Mouse (Mus musculus) midbrain, postnatal 0 days (tissue): ENCODE data around the gene Mlec. TPM values are rescaled to one million over a fixed set of nuclear protein-coding genes. Genes with fewer than 3 reads are reported as not detected.
"Not testable (repeated sequence)": the region's sequence is repeated elsewhere in the genome, so short reads cannot be mapped to it uniquely, and the experiment has no call there.

ENCODE experiments used
- ATAC-seq: fragments of 200-750 bp; cut with Nextera tagmentation; 2 replicates; pipeline ENCODE4 v1.8.0; 2017; ENCODE audit warnings: moderate number of reproducible peaks, mild to moderate bottlenecking, moderate TSS enrichment, moderate library complexity; ENCODE audit not compliant: low FRiP score
- DNase-seq: peaks from one replicate; pipeline ENCODE4 v3.0.0-alpha.2; 2015; ENCODE audit warnings: low spot score
- H3K27ac ChIP-seq: fragments of 300-500 bp; sonication (generic); 2 replicates; pipeline ENCODE4 v1.5.1; 2014; ENCODE audit warnings: low read depth, mild to moderate bottlenecking, low read length, mixed read lengths
- H3K27me3 ChIP-seq: fragments of 300-500 bp; sonication (generic); 2 replicates; pipeline ENCODE4 v1.6.1; 2014; ENCODE audit warnings: low read length, control low read depth, mixed read lengths; ENCODE audit not compliant: insufficient read depth
- H3K36me3 ChIP-seq: fragments of 300-500 bp; sonication (generic); 2 replicates; pipeline ENCODE4 v1.6.1; 2014; ENCODE audit warnings: low read length, control low read depth, mixed read lengths; ENCODE audit not compliant: insufficient read depth
- H3K4me1 ChIP-seq: fragments of 300-500 bp; sonication (generic); 2 replicates; pipeline ENCODE4 v1.6.1; 2014; ENCODE audit warnings: mild to moderate bottlenecking, control low read depth, antibody characterized with exemption, low read length, mixed read lengths; ENCODE audit not compliant: insufficient read depth
- H3K4me2 ChIP-seq: fragments of 300-500 bp; sonication (generic); 2 replicates; pipeline ENCODE4 v1.6.1; 2014; ENCODE audit warnings: low read depth, mild to moderate bottlenecking, low read length, mixed read lengths; ENCODE audit not compliant: poor library complexity, severe bottlenecking
- H3K4me3 ChIP-seq: fragments of 300-500 bp; sonication (generic); 2 replicates; pipeline ENCODE4 v1.5.1; 2014; ENCODE audit warnings: low read depth, mild to moderate bottlenecking, low read length, moderate library complexity
- H3K9ac ChIP-seq: fragments of 300-500 bp; sonication (generic); replicated peaks from 2 replicates; pipeline ENCODE4 v1.6.1; 2014; ENCODE audit warnings: mild to moderate bottlenecking, low read length, moderate library complexity, mixed read lengths; ENCODE audit not compliant: poor library complexity, severe bottlenecking
- H3K9me3 ChIP-seq: fragments of 300-500 bp; sonication (generic); 2 replicates; pipeline ENCODE4 v1.6.1; 2016; ENCODE audit warnings: low read length, control low read depth
- CTCF ChIP-seq: IDR thresholded peaks from 2 replicates; pipeline ENCODE4 v1.5.1; 2016; ENCODE audit warnings: antibody characterized with exemption, mild to moderate bottlenecking
- WGBS: fragments of 180-500 bp; shearing (Covaris S2); extraction: QIAGEN DNeasy Blood & Tissue Kit; methylation state at CpG from one replicate; pipeline ENCODE4 v1.1.7; 2014; 5-methylcytosine and 5-hydroxymethylcytosine counted together
- polyA plus RNA-seq: library from polyadenylated mRNA; unstranded; fragments of >200 nt; fragmentation: Nextera tagmentation; extraction: Ambion mirVana; gene quantifications from 2 replicates; pipeline ENCODE4 v1.2.1, GENCODE M21; 2015
- total RNA-seq: library from RNA; depleted of rRNA; stranded (reverse); fragments of >200 nt; gene quantifications from 2 replicates; pipeline ENCODE4 v1.2.3, GENCODE M21; 2014

Gene Mlec
- total and polyA plus RNA-seq, 2 experiments from 2014 or later, result 16.2 to 64.6 TPM

- DNase-seq, result no peak
- peaks cover 52% of the 10 kb centered on the region for H3K36me3 ChIP-seq
- H3K9ac ChIP-seq, result no peak overlapping the region
- no peak for TF ChIP-seq CTCF
- ATAC-seq, result no peak
- no peak overlapping the region for H3K27ac ChIP-seq
- no peak overlapping the region for H3K4me2 ChIP-seq
- WGBS, result 99% methylated on average over 14 of the region's 14 CpGs
- H3K4me3 ChIP-seq, result no peak overlapping the region
- H3K4me1 ChIP-seq, result no peaks in the 10 kb centered on the region
- no peaks in the 10 kb centered on the region for H3K9me3 ChIP-seq
- no peaks in the 10 kb centered on the region for H3K27me3 ChIP-seq
Observed at GRCm38 (mm10) chr5:115149675-115150459, 8.1 kb downstream of the Mlec start.

- peaks cover 59% of the 10 kb centered on the region for H3K36me3 ChIP-seq
- H3K27me3 ChIP-seq, result not testable (repeated sequence)
- WGBS, result no CpG with 5 or more reads among the region's 1 CpGs
Observed at GRCm38 (mm10) chr5:115148872-115149271, 9.1 kb downstream of the Mlec start.

GRCm38 (mm10) chr5:115148378-115148777 is 9.6 kb downstream of the Mlec start:
- Histone ChIP-seq H3K9me3 (no peaks in the 10 kb centered on the region), H3K4me1 (no peaks in the 10 kb centered on the region), H3K4me3 (no peak overlapping the region), H3K9ac (no peak overlapping the region), H3K4me2 (no peak overlapping the region), H3K36me3 (peaks cover 59% of the 10 kb centered on the region), H3K27me3 (no peaks in the 10 kb centered on the region), H3K27ac (no peak overlapping the region)
- no peak for TF ChIP-seq CTCF
- 93% methylated on average over 8 of the region's 8 CpGs for WGBS
- ATAC-seq (no peak), DNase-seq (no peak)

More at GRCm38 (mm10) chr5:115148872-115149271, 9.1 kb downstream of the Mlec start:
- H3K9ac ChIP-seq, DNase-seq, H3K4me1 ChIP-seq, H3K4me2 ChIP-seq, ATAC-seq, H3K27ac ChIP-seq, H3K4me3 ChIP-seq, H3K9me3 ChIP-seq: not testable (repeated sequence)

- no peaks in the 10 kb centered on the region for H3K9me3 ChIP-seq
- no peak for DNase-seq
- H3K4me3 ChIP-seq, result no peak overlapping the region
- no peak overlapping the region for H3K27ac ChIP-seq
- no peaks in the 10 kb centered on the region for H3K27me3 ChIP-seq
- H3K4me2 ChIP-seq, result no peak overlapping the region
- ATAC-seq, result no peak
- peaks cover 59% of the 10 kb centered on the region for H3K36me3 ChIP-seq
- H3K9ac ChIP-seq, result no peak overlapping the region
- 99% methylated on average over 3 of the region's 3 CpGs for WGBS
- no peaks in the 10 kb centered on the region for H3K4me1 ChIP-seq
- TF ChIP-seq CTCF, result no peak
Observed at GRCm38 (mm10) chr5:115147388-115147787, 10.6 kb downstream of the Mlec start.

GRCm38 (mm10) chr5:115146747-115147130 is 11.2 kb downstream of the Mlec start:
- Histone ChIP-seq H3K9ac (no peak overlapping the region), H3K4me2 (no peak overlapping the region), H3K36me3 (peaks cover 59% of the 10 kb centered on the region), H3K27ac (no peak overlapping the region), H3K27me3 (no peaks in the 10 kb centered on the region), H3K4me3 (no peak overlapping the region), H3K9me3 (no peaks in the 10 kb centered on the region), H3K4me1 (no peaks in the 10 kb centered on the region)
- no peak for TF ChIP-seq CTCF
- no peak for DNase-seq
- no peak for ATAC-seq

- TF ChIP-seq CTCF, result no peak
- 88% methylated on average over 6 of the region's 6 CpGs for WGBS
- no peak for DNase-seq
- H3K9ac ChIP-seq, result no peak overlapping the region
- no peak overlapping the region for H3K4me3 ChIP-seq
- no peak overlapping the region for H3K4me2 ChIP-seq
- no peaks in the 10 kb centered on the region for H3K9me3 ChIP-seq
- ATAC-seq, result no peak
- peaks cover 59% of the 10 kb centered on the region for H3K36me3 ChIP-seq
- no peaks in the 10 kb centered on the region for H3K4me1 ChIP-seq
- H3K27ac ChIP-seq, result no peak overlapping the region
- H3K27me3 ChIP-seq, result no peaks in the 10 kb centered on the region
Observed at GRCm38 (mm10) chr5:115145976-115146746, 11.8 kb downstream of the Mlec start.
